Mouse (Mus musculus): ENCODE data around the gene Fto. TPM values are rescaled to one million over a fixed set of nuclear protein-coding genes. Genes with fewer than 3 reads are reported as not detected.

The Fto gene
- polyA plus RNA-seq, 1 experiment from 2014 or later, result 55.3 TPM

- ATAC-seq (replicated peaks; ENCODE audit: low FRiP score, low read depth), result no peak
- no peak overlapping the region for H3K4me2 ChIP-seq (ENCODE audit: low read length)
- H3K27ac ChIP-seq, result no peak overlapping the region; the same call in 1 of the 2 replicates
- TF ChIP-seq CTCF (IDR thresholded peaks at IDR 0.05; ENCODE audit: low read depth), result no peak; the same call in 1 of the 2 replicates
- H3K4me3 ChIP-seq (replicated peaks; ENCODE audit: low read depth, low read length), result no peak overlapping the region
- H3K9me3 ChIP-seq (replicated peaks; ENCODE audit: low read length), result no peaks in the 10 kb centered on the region
- H3K4me1 ChIP-seq (replicated peaks; ENCODE audit: insufficient read depth, low read length), result peaks cover 19% of the 10 kb centered on the region
- no peaks in the 10 kb centered on the region for H3K27me3 ChIP-seq (ENCODE audit: insufficient read depth, low read length)
- H3K36me3 ChIP-seq (ENCODE audit: insufficient read depth, low read length), result no peaks in the 10 kb centered on the region
- H3K9ac ChIP-seq (ENCODE audit: low read depth, low read length), result no peak overlapping the region
- DNase-seq (ENCODE audit: low spot score), result peak; percentile 62
- WGBS, result 30% methylated on average over 17 of the region's 17 CpGs
Measured at GRCm38 (mm10) chr8:91576086-91576917, 263.0 kb downstream of the Fto start.

GRCm38 (mm10) chr8:91576918-91577241 lies 263.6 kb downstream of the Fto start:
- H3K9me3 ChIP-seq (replicated peaks; ENCODE audit: low read length), result no peaks in the 10 kb centered on the region
- ATAC-seq (replicated peaks; ENCODE audit: low FRiP score, low read depth), result no peak
- DNase-seq (ENCODE audit: low spot score), result no peak

DNA sequence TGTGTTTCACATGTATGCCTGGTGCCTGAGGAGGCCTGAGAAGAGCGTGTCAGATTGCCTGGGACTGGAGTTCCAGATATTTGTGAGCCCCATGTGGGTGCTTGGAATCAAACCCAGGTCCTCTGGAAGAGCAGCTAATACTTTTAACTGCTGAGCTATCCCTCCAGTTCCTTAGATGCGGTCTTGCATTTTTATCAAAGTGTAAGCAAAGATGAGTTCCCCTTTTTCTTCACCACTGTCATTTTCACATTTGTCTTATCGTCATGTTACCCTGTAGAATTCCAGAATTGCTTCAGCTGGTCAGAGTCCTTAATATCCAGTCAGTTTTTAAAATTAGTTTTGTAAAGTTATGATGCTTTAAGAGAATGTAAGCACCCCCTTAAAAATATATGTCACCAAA lies 264.3 kb downstream of the Fto start:
- no peak for TF ChIP-seq CTCF (IDR thresholded peaks at IDR 0.05; ENCODE audit: low read depth)
- 99% methylated on average over 3 of the region's 3 CpGs for WGBS
- ATAC-seq (replicated peaks; ENCODE audit: low FRiP score, low read depth) (no peak), DNase-seq (ENCODE audit: low spot score) (no peak)
- no peaks in the 10 kb centered on the region for H3K9me3 ChIP-seq (replicated peaks; ENCODE audit: low read length)
- no peaks in the 10 kb centered on the region for H3K36me3 ChIP-seq (ENCODE audit: insufficient read depth, low read length)
- H3K4me2 ChIP-seq (ENCODE audit: low read length), result no peak overlapping the region
- no peak overlapping the region for H3K4me3 ChIP-seq (replicated peaks; ENCODE audit: low read depth, low read length)
- no peak overlapping the region for H3K27ac ChIP-seq
- H3K4me1 ChIP-seq (replicated peaks; ENCODE audit: insufficient read depth, low read length), result peaks cover 16% of the 10 kb centered on the region
- no peaks in the 10 kb centered on the region for H3K27me3 ChIP-seq (ENCODE audit: insufficient read depth, low read length)
- no peak overlapping the region for H3K9ac ChIP-seq (ENCODE audit: low read depth, low read length)

More at GRCm38 (mm10) chr8:91576918-91577241, 263.6 kb downstream of the Fto start:
- H3K27me3 ChIP-seq (ENCODE audit: insufficient read depth, low read length), result no peaks in the 10 kb centered on the region
- no peak overlapping the region for H3K4me2 ChIP-seq (ENCODE audit: low read length)
- WGBS, result 40% methylated on average over 6 of the region's 6 CpGs
- H3K4me1 ChIP-seq (replicated peaks; ENCODE audit: insufficient read depth, low read length), result peaks cover 19% of the 10 kb centered on the region
- H3K4me3 ChIP-seq (replicated peaks; ENCODE audit: low read depth, low read length), result no peak overlapping the region
- no peak overlapping the region for H3K9ac ChIP-seq (ENCODE audit: low read depth, low read length)
- no peaks in the 10 kb centered on the region for H3K36me3 ChIP-seq (ENCODE audit: insufficient read depth, low read length)
- H3K27ac ChIP-seq, result no peak overlapping the region
- no peak for TF ChIP-seq CTCF (IDR thresholded peaks at IDR 0.05; ENCODE audit: low read depth)

GRCm38 (mm10) chr8:91584620-91585415 lies 271.5 kb downstream of the Fto start:
- no peaks in the 10 kb centered on the region for H3K9me3 ChIP-seq (replicated peaks; ENCODE audit: low read length)
- TF ChIP-seq CTCF (IDR thresholded peaks at IDR 0.05; ENCODE audit: low read depth), result no peak
- DNase-seq (ENCODE audit: low spot score) (no peak), ATAC-seq (replicated peaks; ENCODE audit: low FRiP score, low read depth) (no peak)
- H3K4me3 ChIP-seq (replicated peaks; ENCODE audit: low read depth, low read length), result no peak overlapping the region
- no peak overlapping the region for H3K9ac ChIP-seq (ENCODE audit: low read depth, low read length)
- H3K4me2 ChIP-seq (ENCODE audit: low read length), result no peak overlapping the region
- H3K27me3 ChIP-seq (ENCODE audit: insufficient read depth, low read length), result no peaks in the 10 kb centered on the region
- WGBS, result 71% methylated on average over 11 of the region's 11 CpGs
- no peaks in the 10 kb centered on the region for H3K36me3 ChIP-seq (ENCODE audit: insufficient read depth, low read length)
- no peaks in the 10 kb centered on the region for H3K4me1 ChIP-seq (replicated peaks; ENCODE audit: insufficient read depth, low read length)
- H3K27ac ChIP-seq, result no peak overlapping the region

DNA sequence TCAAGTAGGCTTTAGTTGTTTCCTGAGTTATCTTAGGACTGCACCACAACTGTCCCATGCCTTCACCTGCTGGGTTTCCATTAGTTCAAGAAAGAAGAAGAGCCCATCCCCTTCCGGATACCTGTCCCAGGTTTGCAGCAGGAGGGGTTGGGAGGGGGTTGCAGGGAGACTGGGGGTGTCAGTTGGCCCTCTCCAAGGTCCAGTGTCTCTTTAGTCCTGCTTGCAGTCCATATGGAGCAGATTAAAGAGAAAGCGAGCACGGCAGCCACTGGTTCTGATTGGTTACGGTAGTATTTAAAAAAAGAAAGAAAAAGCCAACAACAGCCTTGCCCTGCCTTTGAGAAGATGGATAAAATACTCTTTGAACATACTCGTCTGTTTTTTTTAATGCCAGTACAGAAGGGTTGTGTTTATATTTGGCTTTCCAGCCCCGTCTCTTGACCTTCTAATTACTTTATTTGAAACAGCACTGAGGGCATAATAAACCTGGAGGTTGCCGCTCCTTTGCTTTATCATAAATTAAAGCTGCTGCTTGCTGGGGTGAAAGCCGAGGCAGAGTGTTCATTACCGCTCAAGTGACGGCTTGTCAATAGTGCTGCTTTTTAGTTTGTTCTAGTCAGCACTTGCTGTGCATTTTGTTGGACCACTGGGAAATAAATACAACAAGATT lies 279.2 kb downstream of the Fto start:
- no peak for ATAC-seq (replicated peaks; ENCODE audit: low FRiP score, low read depth)
- no peak for TF ChIP-seq CTCF (IDR thresholded peaks at IDR 0.05; ENCODE audit: low read depth)
- Histone ChIP-seq H3K9me3 (replicated peaks; ENCODE audit: low read length) (no peaks in the 10 kb centered on the region), H3K4me1 (replicated peaks; ENCODE audit: insufficient read depth, low read length) (no peaks in the 10 kb centered on the region), H3K27me3 (ENCODE audit: insufficient read depth, low read length) (no peaks in the 10 kb centered on the region), H3K27ac (no peak overlapping the region), H3K9ac (ENCODE audit: low read depth, low read length) (no peak overlapping the region), H3K36me3 (ENCODE audit: insufficient read depth, low read length) (no peaks in the 10 kb centered on the region), H3K4me2 (ENCODE audit: low read length) (peak overlapping the region; percentile 14; the same call in 1 of the 2 replicates), H3K4me3 (replicated peaks; ENCODE audit: low read depth, low read length) (no peak overlapping the region)
- no peak for DNase-seq (ENCODE audit: low spot score)
- WGBS, result 30% methylated on average over 10 of the region's 10 CpGs

GRCm38 (mm10) chr8:91593202-91593781 lies 280.0 kb downstream of the Fto start:
- DNase-seq (ENCODE audit: low spot score), result peak; percentile 31

More at GRCm38 (mm10) chr8:91593202-91593781, 280.0 kb downstream of the Fto start:
- Histone ChIP-seq H3K9ac (ENCODE audit: low read depth, low read length) (no peak overlapping the region), H3K4me2 (ENCODE audit: low read length) (0 out of 2 replicates have a peak overlapping the region, but pooled peaks have one; percentile 1), H3K9me3 (replicated peaks; ENCODE audit: low read length) (no peaks in the 10 kb centered on the region), H3K27me3 (ENCODE audit: insufficient read depth, low read length) (no peaks in the 10 kb centered on the region), H3K27ac (no peak overlapping the region), H3K36me3 (ENCODE audit: insufficient read depth, low read length) (no peaks in the 10 kb centered on the region), H3K4me1 (replicated peaks; ENCODE audit: insufficient read depth, low read length) (no peaks in the 10 kb centered on the region), H3K4me3 (replicated peaks; ENCODE audit: low read depth, low read length) (no peak overlapping the region)
- TF ChIP-seq CTCF (IDR thresholded peaks at IDR 0.05; ENCODE audit: low read depth), result no peak
- no peak for ATAC-seq (replicated peaks; ENCODE audit: low FRiP score, low read depth)
- 28% methylated on average over 12 of the region's 12 CpGs for WGBS
